Mouse (Mus musculus) forebrain, embryonic 10.5 days (tissue): Measurements from ENCODE around the gene Setd1b. TPM values are rescaled to one million over a fixed set of nuclear protein-coding genes. Genes with fewer than 3 reads are reported as not detected.
A peak's percentile ranks its signal among the peaks of the same experiment; 100 is the strongest.

Experiments
- DNase-seq: peaks from one replicate; pipeline ENCODE4 v3.0.0-alpha.2; 2017; ENCODE audit warnings: low spot score; ENCODE audit errors: extremely low spot score
- H3K27ac ChIP-seq: fragments of 300-500 bp; sonication (generic); 2 replicates; pipeline ENCODE4 v1.5.1; 2016; ENCODE audit warnings: mild to moderate bottlenecking
- H3K27me3 ChIP-seq: fragments of 300-500 bp; sonication (generic); 2 replicates; pipeline ENCODE4 v1.6.1; 2016; ENCODE audit warnings: mild to moderate bottlenecking; ENCODE audit not compliant: poor library complexity, severe bottlenecking
- H3K36me3 ChIP-seq: fragments of 300-500 bp; sonication (generic); replicated peaks from 2 replicates; pipeline ENCODE4 v1.6.1; 2016; ENCODE audit warnings: mild to moderate bottlenecking, moderate library complexity
- H3K4me1 ChIP-seq: fragments of 300-500 bp; sonication (generic); 2 replicates; pipeline ENCODE4 v1.6.1; 2016
- H3K4me3 ChIP-seq: fragments of 300-500 bp; sonication (generic); 2 replicates; pipeline ENCODE4 v1.5.1; 2016; ENCODE audit warnings: mild to moderate bottlenecking, moderate library complexity
- H3K9me3 ChIP-seq: fragments of 300-500 bp; sonication (generic); 2 replicates; pipeline ENCODE4 v1.6.1; 2016; ENCODE audit warnings: mild to moderate bottlenecking, moderate library complexity
- WGBS: fragments of 180-500 bp; shearing (Covaris S2); methylation state at CpG from one replicate; pipeline ENCODE4 v1.1.7; 2016; 5-methylcytosine and 5-hydroxymethylcytosine counted together
- polyA plus RNA-seq: library from polyadenylated mRNA; unstranded; fragments of >200 nt; fragmentation: Nextera tagmentation; extraction: Ambion mirVana; gene quantifications from 2 replicates; pipeline ENCODE4 v1.2.1, GENCODE M21; 2016

Setd1b gene
- 7.6 and 8.1 TPM in 2 replicates for polyA plus RNA-seq

- Histone ChIP-seq H3K27me3 (no peaks in the 10 kb centered on the region), H3K4me3 (peak within 1 kb of the TSS; percentile 98), H3K9me3 (no peaks in the 10 kb centered on the region), H3K4me1 (peaks cover 68% of the 10 kb centered on the region), H3K36me3 (peaks cover 36% of the 10 kb centered on the region), H3K27ac (peak within 1 kb of the TSS; percentile 100)
- WGBS = under 1% methylated on average over 91 of the region's 103 CpGs
- DNase-seq = peak; percentile 73
Measured at GRCm38 (mm10) chr5:123142161-123143157, at the start of gene Setd1b. Gene Setd1b, plus strand, starts transcription at chr5:123142193.

- Histone ChIP-seq H3K27ac (0 out of 2 replicates have a peak overlapping the region, but pooled peaks have one; percentile 1), H3K4me3 (no peak overlapping the region), H3K9me3 (no peaks in the 10 kb centered on the region), H3K4me1 (peaks cover 19% of the 10 kb centered on the region), H3K36me3 (no peaks in the 10 kb centered on the region), H3K27me3 (no peaks in the 10 kb centered on the region)
- no peak for DNase-seq
- 88% methylated on average over 14 of the region's 14 CpGs for WGBS
Measured at GRCm38 (mm10) chr5:123093077-123093633, 48.8 kb upstream of the Setd1b start.

- DNase-seq = no peak
- 90% methylated on average over 25 of the region's 25 CpGs for WGBS
- H3K27ac ChIP-seq = no peak overlapping the region
- H3K27me3 ChIP-seq = no peaks in the 10 kb centered on the region
- H3K36me3 ChIP-seq = 0 out of 2 replicates have a peak, but pooled peaks cover 6% of the 10 kb centered on the region
- peaks cover 19% of the 10 kb centered on the region for H3K4me1 ChIP-seq
- H3K9me3 ChIP-seq = no peaks in the 10 kb centered on the region
- no peak overlapping the region for H3K4me3 ChIP-seq
Measured at GRCm38 (mm10) chr5:123094238-123094991, 47.6 kb upstream of the Setd1b start.

GRCm38 (mm10) chr5:123096299-123096698, 45.7 kb upstream of the Setd1b start:
- no peak overlapping the region for H3K4me3 ChIP-seq
- H3K9me3 ChIP-seq = no peaks in the 10 kb centered on the region
- peaks cover 12% of the 10 kb centered on the region for H3K4me1 ChIP-seq
- 0 out of 2 replicates have a peak, but pooled peaks cover 6% of the 10 kb centered on the region for H3K36me3 ChIP-seq
- H3K27ac ChIP-seq = no peak overlapping the region
- WGBS = 93% methylated on average over 8 of the region's 8 CpGs
- no peaks in the 10 kb centered on the region for H3K27me3 ChIP-seq
- no peak for DNase-seq

DNA sequence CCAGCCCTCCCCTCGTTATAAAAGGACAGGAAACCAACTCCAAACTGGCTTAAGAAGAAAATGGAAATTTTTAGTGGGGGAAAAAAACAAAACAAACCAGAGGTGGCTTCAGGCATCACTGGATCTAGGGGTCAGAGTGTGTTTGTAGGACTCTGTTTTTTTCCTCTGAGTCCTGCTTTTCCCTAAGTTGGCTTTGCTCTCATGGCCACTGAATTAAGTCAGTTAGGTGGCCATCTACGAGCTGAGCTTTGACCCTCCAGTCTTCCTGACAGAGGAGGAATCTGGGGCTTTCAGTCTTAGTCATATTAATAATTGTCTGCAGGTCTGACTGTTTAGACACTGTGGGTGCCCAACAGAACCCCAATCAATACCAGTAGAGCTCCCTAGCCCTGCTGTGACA, 43.5 kb upstream of the Setd1b start:
- DNase-seq = no peak
- H3K4me3 ChIP-seq = no peak overlapping the region
- no peaks in the 10 kb centered on the region for H3K9me3 ChIP-seq
- H3K27ac ChIP-seq = no peak overlapping the region
- 0 out of 2 replicates have a peak, but pooled peaks cover 6% of the 10 kb centered on the region for H3K36me3 ChIP-seq
- peaks cover 9% of the 10 kb centered on the region for H3K4me1 ChIP-seq
- H3K27me3 ChIP-seq = no peaks in the 10 kb centered on the region
- 79% methylated on average over 2 of the region's 2 CpGs for WGBS

- WGBS = 82% methylated on average over 7 of the region's 7 CpGs
- peak overlapping the region; percentile 8; the same call in 1 of the 2 replicates for H3K27ac ChIP-seq
- no peaks in the 10 kb centered on the region for H3K27me3 ChIP-seq
- H3K36me3 ChIP-seq = 0 out of 2 replicates have a peak, but pooled peaks cover 6% of the 10 kb centered on the region
- no peak for DNase-seq
- H3K4me3 ChIP-seq = no peak overlapping the region
- peaks cover 3% of the 10 kb centered on the region; the same call in 1 of the 2 replicates for H3K4me1 ChIP-seq
- no peaks in the 10 kb centered on the region for H3K9me3 ChIP-seq
Measured at GRCm38 (mm10) chr5:123102376-123102775, 39.6 kb upstream of the Setd1b start.

DNA sequence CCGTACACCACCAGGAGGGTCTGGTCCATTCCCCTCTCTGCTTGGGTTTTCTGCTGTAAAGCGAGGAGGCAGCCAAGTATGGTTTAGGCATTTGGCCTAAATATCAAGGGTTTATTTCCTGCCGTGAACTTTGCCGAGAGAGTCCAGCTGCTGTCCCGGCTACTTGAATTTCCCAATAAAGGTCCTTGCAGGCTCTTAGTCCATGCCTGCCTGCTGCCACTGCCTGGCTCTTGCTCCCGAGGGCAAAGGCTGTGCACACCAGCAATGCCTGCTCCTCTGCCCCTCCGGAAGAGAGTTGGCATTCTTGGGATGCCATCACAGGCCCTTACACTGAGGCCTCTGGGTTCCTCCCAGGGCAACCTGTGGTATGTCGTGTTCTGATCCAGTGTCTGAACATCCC, 38.4 kb upstream of the Setd1b start:
- no peak overlapping the region for H3K27ac ChIP-seq
- no peaks in the 10 kb centered on the region for H3K9me3 ChIP-seq
- WGBS = 85% methylated on average over 8 of the region's 8 CpGs
- H3K4me1 ChIP-seq = peaks cover 3% of the 10 kb centered on the region; the same call in 1 of the 2 replicates
- 0 out of 2 replicates have a peak, but pooled peaks cover 6% of the 10 kb centered on the region for H3K36me3 ChIP-seq
- H3K4me3 ChIP-seq = no peak overlapping the region
- no peaks in the 10 kb centered on the region for H3K27me3 ChIP-seq
- no peak for DNase-seq

DNA sequence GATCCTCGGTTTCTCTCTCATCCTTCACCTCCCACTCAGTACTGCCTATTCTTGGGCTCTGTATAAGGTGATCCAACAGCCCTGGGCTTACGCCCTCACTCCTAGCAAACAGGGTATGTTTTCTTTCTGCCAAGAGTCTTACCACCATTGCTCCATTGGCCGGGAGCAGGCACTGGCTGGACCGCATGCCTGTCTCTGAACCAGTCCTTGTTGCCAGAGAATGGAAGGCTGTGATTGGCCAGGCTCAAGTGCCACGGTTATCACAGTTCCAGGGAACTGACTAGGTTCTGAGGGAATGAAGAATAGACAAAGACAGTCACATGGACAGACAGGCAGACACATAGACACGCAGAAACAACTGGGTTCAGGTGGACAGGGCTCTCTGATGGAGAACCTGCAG, 37.2 kb upstream of the Setd1b start:
- Histone ChIP-seq H3K36me3 (no peaks in the 10 kb centered on the region), H3K9me3 (no peaks in the 10 kb centered on the region), H3K27ac (no peak overlapping the region), H3K4me1 (peaks cover 13% of the 10 kb centered on the region), H3K4me3 (no peak overlapping the region), H3K27me3 (no peaks in the 10 kb centered on the region)
- DNase-seq = no peak
- WGBS = 87% methylated on average over 6 of the region's 6 CpGs

GRCm38 (mm10) chr5:123109452-123110203, 32.4 kb upstream of the Setd1b start:
- no peaks in the 10 kb centered on the region for H3K27me3 ChIP-seq
- 38% methylated on average over 13 of the region's 13 CpGs for WGBS
- DNase-seq = peak; percentile 34
- peak overlapping the region; percentile 18; the same call in 1 of the 2 replicates for H3K4me3 ChIP-seq
- H3K9me3 ChIP-seq = no peaks in the 10 kb centered on the region
- H3K27ac ChIP-seq = no peak overlapping the region
- peaks cover 23% of the 10 kb centered on the region for H3K4me1 ChIP-seq
- no peaks in the 10 kb centered on the region for H3K36me3 ChIP-seq

DNA sequence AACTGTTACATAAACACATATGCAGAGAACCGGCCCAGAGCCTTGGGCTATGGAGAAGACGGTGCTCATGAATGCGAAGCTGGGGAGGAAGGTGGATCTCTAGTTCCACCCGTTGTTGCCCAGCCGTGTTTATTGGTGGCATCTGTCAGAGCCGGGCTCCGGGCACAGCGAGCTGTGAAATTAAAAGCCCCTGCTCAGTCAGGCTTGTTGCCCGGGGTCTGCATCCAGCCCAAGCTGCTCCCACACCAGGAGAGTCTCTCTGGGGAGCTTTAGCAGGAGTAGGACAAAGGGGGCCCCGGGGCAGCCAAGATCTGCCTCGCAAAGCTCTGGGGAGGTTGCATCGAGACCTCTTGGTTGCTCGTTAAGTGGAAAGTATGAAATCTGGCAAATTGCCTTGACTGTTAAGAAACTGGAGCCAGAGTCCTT, 31.7 kb upstream of the Setd1b start:
- Histone ChIP-seq H3K9me3 (no peaks in the 10 kb centered on the region), H3K27me3 (no peaks in the 10 kb centered on the region), H3K4me3 (no peak overlapping the region), H3K36me3 (no peaks in the 10 kb centered on the region), H3K4me1 (peaks cover 27% of the 10 kb centered on the region), H3K27ac (no peak overlapping the region)
- WGBS = 71% methylated on average over 13 of the region's 13 CpGs
- DNase-seq = no peak

- Histone ChIP-seq H3K9me3 (no peaks in the 10 kb centered on the region), H3K27me3 (no peaks in the 10 kb centered on the region), H3K4me3 (no peak overlapping the region), H3K27ac (no peak overlapping the region), H3K4me1 (peaks cover 28% of the 10 kb centered on the region), H3K36me3 (no peaks in the 10 kb centered on the region)
- WGBS = 77% methylated on average over 11 of the region's 11 CpGs
- DNase-seq = no peak
Measured at GRCm38 (mm10) chr5:123114109-123114508, 27.9 kb upstream of the Setd1b start.

GRCm38 (mm10) chr5:123114924-123115323, 27.1 kb upstream of the Setd1b start:
- Histone ChIP-seq H3K27ac (no peak overlapping the region), H3K4me3 (no peak overlapping the region), H3K36me3 (no peaks in the 10 kb centered on the region), H3K27me3 (no peaks in the 10 kb centered on the region), H3K4me1 (peaks cover 20% of the 10 kb centered on the region), H3K9me3 (no peaks in the 10 kb centered on the region)
- 52% methylated on average over 7 of the region's 7 CpGs for WGBS
- DNase-seq = peak; percentile 34
